Mouse (Mus musculus) embryonic fibroblast, embryonic 13.5 days (primary cell): Measurements from ENCODE around the gene Hoxd1.

Source experiments
- CTCF ChIP-seq: IDR thresholded peaks from 2 replicates; pipeline ENCODE4 v1.5.1; 2011; ENCODE audit warnings: mild to moderate bottlenecking, control low read depth, low read length, moderate library complexity, borderline replicate concordance; ENCODE audit not compliant: insufficient read depth
- POLR2A ChIP-seq: IDR thresholded peaks from 2 replicates; pipeline ENCODE4 v1.6.1; 2011; ENCODE audit warnings: low read depth, mild to moderate bottlenecking, control low read depth, low read length, moderate library complexity

DNA sequence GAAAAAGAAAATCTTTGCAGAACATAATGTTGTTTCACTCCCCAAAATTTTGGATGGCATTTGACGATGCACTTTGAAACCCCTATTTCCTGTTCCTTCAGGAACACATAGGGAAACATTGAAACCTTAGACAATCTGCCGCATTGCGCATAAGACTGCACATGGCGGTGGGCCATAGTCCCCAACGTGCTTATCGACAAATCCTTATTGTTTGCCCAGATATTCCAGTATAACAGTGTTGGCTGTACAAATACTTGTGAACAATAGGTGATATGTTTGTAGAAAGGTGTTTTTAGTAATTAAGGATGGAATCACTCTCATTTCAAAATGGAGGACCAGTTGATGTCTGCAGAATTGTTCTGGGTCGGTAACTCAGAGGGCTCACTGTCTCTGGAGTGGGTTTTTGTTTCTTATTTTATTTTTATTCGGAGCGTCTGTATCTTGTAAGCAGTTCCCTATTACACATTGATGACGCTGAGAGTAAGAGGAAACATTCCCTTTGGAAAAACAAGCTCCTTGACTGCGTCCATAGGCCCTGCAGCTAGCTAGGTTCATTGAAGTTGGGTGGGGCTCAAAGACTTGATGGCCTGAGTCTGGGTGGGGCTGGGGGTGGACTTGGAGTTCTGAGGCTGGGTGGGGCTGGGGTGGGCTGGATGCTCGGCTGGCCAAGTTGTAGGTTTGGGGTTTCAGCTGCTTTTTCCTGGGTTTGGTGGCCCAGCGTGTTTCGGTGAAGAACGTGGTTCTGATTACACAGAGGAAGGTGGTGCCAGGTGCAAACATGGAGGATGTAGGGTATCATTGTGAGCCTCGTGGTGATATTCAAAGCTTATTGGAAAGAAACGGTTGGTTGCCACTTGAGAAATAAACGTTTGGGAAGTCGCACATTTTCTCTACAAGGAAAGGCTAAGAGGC lies 49.3 kb upstream of the Hoxd1 start:
- TF ChIP-seq POLR2A, result no peak; the same call in 1 of the 2 replicates
- TF ChIP-seq CTCF, result no peak
